Mouse (Mus musculus) splenic B cell, adult 2 months (primary cell): ENCODE measurements around the gene Fam186b.

Experiments used
- DNase-seq: peaks from one replicate; pipeline ENCODE4 v3.0.0-alpha.2; 2011; ENCODE audit warnings: low read depth, low spot score
- H3K27me3 ChIP-seq: 2 replicates; pipeline ENCODE4 v1.6.1; 2012; ENCODE audit warnings: mild to moderate bottlenecking, low read length, moderate library complexity, mixed read lengths; ENCODE audit not compliant: control insufficient read depth, poor library complexity, insufficient read depth, severe bottlenecking
- H3K36me3 ChIP-seq: 2 replicates; pipeline ENCODE4 v1.6.1; 2012; ENCODE audit warnings: mild to moderate bottlenecking, low read length, moderate library complexity, mixed read lengths; ENCODE audit not compliant: control insufficient read depth, poor library complexity, insufficient read depth, severe bottlenecking

Gene Fam186b

DNA sequence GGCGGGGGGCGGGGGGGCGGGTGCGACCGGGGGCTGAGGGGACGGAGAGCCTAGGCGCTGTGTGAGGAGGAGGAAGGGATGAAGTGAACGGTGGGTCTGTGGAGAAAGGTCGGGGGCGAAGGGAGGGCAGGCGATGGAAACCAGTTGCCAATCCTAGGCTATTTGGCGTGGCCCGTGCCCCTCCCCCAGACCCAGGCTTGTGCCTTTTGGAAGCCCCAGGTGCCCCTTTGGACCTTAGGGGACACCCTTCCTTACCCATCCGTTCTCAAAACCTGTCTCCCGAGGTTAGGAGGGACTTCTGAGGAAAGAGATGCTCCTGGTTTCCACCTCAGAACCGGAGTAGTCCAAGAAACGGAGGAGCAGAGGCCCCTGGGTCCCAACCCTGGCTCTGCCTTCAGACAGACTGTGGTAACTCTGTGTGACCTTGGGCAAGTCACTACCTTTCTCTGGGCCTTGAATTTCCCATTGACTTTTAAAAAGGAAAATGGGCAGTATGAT, at the start of gene Fam186b:
Fam186b (minus strand) TSS at position 405 of the 498 bp plus-strand sequence.
- Histone ChIP-seq H3K36me3 (no peaks in the 10 kb centered on the region), H3K27me3 (no peaks in the 10 kb centered on the region)
- peak; percentile 36 for DNase-seq

DNA sequence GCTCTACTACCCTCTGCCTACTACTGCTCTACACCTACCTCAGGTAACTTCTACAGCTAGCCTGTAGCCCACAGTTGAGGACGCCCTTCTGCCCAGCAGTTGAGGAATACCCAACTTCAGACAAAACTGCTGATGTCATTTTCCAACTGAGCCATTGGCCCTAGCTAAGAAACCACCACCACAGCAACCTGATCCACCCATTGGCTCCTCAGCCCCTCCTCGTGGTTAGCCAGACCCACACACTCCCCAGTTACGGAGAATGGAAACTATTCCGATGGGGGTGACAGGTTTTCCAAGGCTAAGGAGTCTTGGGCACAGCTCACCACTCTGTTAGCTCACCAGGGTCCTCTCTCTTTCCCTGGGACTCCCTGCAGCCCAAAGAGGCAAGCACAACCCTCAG, 49.3 kb upstream of the Fam186b start:
- DNase-seq: no peak
- Histone ChIP-seq H3K27me3 (no peaks in the 10 kb centered on the region), H3K36me3 (no peaks in the 10 kb centered on the region)

DNA sequence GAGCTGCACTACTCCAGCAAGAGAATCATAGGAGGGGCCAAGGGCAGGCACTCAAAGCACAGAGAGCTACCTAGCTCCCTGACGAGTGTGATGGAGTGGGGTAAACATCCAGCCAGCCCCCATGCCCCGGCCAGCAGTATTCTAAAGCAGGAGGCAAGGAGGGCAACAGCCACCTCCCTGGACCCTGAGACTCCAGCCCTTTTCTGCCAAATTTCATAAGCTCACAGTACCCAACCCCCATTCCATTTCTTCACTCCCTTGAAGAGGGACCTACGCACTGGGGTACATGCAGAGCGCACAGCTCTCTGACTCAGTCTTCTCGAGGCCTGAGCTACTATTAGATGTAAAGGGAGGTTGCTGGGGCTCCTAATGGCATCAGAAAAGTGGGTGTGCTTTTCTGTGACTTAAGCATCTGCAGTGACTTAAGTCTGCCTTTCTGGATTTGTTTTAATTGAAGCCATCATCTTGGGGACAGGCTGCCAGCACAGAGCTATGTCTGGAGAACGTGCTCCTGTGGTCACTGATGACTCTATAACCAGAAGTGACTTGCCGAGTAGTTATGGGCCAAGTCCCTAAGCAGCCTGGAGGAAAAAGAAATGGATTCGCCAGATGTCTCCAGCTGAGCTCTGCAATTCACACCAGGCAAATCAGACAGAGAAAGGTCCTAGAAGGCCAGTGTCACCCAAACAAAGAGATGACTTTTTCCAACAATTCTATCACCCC, 48.6 kb upstream of the Fam186b start:
- Histone ChIP-seq H3K36me3 (no peaks in the 10 kb centered on the region), H3K27me3 (no peaks in the 10 kb centered on the region)
- DNase-seq: no peak

DNA sequence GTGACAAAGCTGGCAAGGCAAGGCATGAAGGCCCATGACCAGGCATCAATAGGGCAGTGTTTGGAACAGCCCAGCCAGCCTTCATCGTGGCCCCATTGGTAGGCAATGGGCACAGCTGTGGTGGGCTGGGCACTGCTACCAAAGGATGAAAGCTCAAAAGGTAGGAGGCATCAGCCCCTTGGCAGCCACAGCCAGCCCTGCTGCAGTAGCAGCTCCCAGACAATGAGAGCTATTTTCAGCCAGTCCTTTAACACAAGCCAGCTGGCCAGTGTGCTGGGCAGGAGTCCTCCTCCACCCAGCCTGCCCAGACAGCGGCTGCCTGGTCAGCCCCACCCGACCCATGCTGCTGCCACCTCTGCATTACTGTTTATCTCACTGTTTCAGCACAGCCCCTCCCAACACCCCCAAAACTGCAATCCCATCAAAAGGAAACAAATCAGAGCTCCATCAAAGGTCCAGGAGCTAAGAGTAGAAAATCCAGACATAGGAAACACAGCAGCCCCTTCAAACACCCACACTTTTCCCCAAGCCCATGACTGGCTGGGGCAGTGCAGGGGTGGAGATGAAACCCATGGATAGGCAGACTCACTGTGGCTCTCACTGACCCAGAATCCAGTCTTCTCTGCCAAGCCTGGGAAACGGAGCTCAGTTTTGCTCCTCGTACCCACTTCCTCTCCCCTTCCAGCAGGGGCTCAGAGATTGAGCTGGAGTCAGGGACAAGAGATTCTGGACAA, 47.9 kb upstream of the Fam186b start:
- DNase-seq: no peak
- H3K27me3 ChIP-seq: no peaks in the 10 kb centered on the region
- no peaks in the 10 kb centered on the region for H3K36me3 ChIP-seq

DNA sequence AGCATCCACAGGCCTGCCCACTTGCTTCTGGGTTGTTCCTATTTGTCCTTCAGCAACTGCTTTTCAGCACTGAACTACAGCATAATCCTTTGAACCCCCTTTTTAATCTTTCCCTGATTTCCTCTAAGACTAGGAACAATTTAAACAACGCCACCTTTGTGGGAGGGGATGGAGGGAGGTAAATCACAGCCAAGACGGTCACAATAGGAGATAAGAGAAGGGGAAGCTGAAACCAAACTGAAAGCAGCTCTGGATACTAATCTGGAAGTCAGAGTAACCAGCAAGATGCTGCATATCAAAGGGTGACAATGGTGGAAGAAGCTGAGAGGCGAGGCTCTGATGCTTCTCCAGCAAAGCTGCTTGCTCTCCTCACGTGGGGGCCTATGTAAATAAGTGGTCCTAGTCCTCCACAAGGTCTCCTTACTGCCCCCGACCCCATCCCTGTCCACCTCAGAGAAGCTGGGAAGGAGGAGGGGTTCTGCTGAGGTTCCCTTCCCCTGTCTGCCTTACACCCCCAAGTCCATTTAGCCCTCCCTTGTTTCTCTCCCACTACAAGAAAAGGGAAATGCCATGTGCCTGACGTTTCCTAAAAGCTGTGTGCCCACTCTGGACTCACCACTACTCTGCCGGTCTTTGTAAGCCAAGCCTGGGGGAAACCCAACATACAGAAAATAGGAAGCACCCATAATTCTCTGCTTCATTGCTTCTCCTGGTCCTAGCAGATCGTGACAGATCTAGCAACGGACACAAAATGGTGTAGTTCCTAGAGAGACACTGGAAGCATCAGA, 46.7 kb upstream of the Fam186b start:
- DNase-seq: peak; percentile 30

DNA sequence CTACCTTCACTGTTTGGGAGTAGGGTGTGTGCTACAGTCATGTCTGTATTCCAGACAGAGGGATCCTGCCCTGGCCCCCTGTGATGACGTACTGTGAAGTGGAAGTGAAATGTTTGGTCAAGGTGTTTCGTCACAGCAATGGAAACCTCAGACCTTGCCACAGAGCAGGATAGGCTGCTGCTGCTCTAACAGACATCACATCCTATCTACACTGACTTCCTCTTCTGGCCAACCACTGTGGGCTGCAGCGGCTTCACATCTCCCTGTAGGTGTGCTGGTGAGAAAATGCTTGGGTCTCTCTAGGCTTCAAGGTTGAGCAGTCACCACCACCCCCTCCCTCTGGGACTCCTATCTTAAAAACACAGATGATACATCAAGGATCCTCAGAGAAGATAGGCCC, 45.4 kb upstream of the Fam186b start:
- Histone ChIP-seq H3K27me3 (no peaks in the 10 kb centered on the region), H3K36me3 (no peaks in the 10 kb centered on the region)
- peak; percentile 87 for DNase-seq

More for the DNA sequence above, 46.7 kb upstream of the Fam186b start:
- H3K36me3 ChIP-seq: no peaks in the 10 kb centered on the region
- H3K27me3 ChIP-seq: no peaks in the 10 kb centered on the region

DNA sequence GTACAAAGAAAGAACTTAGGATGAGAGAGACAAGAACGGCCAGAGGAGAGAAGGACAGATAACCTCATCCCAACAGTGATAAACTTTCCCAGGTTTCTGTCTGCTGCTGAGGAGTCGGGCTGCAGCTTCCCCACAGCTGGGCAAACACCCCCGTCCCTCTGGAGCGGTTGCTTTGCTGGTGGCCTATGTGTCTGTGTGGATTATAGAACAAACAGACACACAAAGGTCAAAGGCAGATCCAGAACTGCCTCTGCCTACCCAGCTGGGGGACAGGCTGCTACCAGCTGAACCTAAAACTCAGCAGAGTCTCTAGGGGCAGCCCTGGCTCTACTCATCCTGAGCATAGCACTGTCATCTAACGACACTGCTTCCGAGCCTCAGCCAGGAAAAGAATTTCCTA, 44.0 kb upstream of the Fam186b start:
- DNase-seq: no peak
- H3K36me3 ChIP-seq: no peaks in the 10 kb centered on the region
- H3K27me3 ChIP-seq: no peaks in the 10 kb centered on the region

DNA sequence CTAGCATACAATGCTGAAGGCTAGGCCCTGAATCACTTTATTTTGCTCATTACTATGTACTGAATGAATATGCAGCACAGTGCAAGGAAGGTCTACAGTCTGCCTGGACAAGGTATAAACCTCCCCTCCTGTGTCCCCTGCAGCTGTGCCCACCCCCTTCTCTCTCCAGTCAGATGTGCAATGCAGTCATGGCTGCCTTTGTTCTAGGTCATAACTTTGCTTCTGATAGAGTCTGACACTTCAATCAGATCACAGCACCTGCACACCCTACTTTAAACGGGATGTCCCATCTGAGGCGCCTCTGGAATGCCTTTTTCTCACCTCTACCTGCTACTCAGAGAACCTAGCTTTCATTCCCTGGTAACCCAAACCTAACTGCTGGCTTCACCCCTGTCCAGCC, 43.2 kb upstream of the Fam186b start:
- no peaks in the 10 kb centered on the region for H3K27me3 ChIP-seq
- DNase-seq: no peak
- no peaks in the 10 kb centered on the region; the same call in 1 of the 2 replicates for H3K36me3 ChIP-seq

DNA sequence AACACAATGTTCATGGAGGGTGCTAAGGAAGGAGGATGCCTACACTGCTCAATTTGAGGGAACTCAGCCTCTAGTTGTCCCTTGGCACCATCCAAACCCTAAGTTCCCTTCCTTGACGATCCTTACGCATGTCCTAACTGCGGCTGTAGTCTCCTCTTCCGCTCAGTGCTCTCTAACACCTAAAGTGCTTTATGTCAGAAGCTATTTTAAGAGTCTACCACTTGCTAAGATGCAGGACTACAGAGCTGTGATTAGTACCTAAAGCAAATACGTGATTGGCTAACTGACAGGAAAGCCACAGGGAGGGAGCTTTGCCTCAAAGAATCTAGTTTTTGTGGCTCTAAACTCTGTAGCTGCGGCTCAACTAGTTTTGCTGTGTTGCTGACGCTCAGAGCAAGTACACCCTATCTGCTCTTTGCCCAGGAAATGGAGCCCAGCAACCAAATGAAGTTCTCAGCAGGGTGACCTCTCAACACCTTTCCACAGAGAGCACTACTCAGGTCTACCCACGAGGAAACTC, 40.2 kb upstream of the Fam186b start:
- H3K36me3 ChIP-seq: no peaks in the 10 kb centered on the region; the same call in 1 of the 2 replicates
- no peak for DNase-seq
- no peaks in the 10 kb centered on the region for H3K27me3 ChIP-seq

DNA sequence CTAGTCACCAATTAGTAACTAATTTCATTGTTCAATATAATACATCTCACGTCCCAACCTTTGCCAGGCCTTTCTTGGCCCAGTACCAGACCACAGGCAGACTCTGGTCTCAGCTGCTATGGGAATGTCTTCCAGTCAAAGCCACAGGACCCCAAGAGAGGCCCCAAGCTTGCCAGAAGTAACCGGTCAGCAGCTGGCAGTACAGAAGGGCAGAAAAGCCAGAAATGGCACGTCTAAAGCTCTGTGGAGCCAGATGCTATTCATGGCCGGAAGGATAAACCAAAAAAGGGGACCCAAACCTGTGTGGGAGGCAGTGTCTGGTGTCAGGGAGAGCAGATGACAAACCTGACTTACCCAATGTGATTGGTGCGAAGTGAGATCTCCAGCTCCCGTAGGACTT, 38.8 kb upstream of the Fam186b start:
- no peaks in the 10 kb centered on the region; the same call in 1 of the 2 replicates for H3K36me3 ChIP-seq
- no peaks in the 10 kb centered on the region for H3K27me3 ChIP-seq
- DNase-seq: no peak

DNA sequence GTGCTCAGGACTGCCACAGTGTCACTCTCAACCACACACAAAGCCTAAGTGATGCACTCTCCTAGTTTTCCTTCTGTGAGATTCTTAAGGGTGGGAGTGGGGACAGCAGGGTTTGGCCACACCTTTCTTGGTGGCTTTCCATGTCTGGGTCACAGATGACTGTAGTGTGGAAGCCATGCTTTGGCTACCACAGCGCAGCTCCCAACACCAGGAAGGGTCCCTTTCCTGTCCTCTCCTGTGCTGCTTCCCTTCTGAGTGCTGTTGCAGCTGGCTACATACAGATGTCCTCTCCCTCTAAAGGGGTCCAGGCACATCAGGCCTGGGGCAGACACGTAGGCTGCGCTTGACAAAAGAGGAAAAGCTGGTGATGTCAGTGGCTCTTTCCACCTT, 38.0 kb upstream of the Fam186b start:
- Histone ChIP-seq H3K36me3 (no peaks in the 10 kb centered on the region; the same call in 1 of the 2 replicates), H3K27me3 (no peaks in the 10 kb centered on the region)
- no peak for DNase-seq

DNA sequence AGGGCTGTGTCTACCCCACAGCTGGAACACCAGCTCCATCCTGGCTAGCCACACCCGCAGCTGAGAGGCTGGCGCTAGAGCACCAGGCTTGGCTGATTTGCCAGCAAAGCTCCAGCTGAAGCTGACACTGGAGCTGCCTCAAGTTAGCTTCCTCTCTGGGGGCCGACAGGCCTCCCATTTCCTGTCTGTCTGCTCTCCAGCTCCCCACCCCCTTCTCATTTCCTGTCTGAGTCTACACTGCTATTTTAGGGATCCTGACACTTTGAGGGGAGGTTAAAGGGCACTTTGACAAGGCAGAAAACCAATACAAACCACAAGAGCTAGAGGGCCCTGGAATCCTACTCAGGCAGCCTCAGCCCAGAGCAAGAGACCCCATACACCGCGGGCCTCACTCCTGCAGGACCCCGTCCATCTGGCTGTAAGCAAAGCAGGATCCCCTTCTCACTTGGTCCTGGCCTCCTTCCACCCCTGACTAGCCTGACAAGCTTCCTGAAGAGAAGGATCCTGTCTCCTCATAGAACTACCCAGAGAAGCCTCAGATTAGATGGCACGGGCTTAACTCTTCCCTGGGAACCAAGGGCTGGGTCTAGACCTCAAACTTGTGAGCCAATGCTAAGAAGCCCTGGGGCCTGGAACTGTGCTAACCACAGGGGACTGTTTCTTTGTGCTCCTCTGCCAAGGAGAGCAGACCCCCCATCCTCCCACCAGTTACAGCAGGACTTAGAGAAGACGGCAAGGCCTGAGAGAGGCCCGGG, 37.4 kb upstream of the Fam186b start:
- Histone ChIP-seq H3K36me3 (no peaks in the 10 kb centered on the region; the same call in 1 of the 2 replicates), H3K27me3 (no peaks in the 10 kb centered on the region)
- DNase-seq: peak; percentile 72

DNA sequence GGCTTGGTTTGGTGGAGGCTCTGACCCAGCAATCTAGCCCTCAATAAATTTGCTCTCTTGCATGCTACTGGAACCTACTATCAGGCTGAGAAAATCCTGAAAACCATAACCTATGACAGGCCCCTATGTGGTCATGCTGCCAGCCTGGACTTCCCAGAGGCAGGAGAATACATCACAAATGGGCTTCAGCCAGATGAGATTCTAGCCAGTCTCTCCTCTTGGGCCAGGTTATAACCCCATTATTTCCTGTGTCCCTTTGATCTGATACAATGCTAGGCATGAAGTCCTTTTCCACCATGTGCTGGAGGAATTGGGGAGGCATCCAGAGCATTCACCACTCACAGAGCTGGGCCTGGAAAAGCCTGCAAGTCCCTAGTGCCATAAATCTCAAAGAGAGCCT, 36.4 kb upstream of the Fam186b start:
- no peak for DNase-seq
- Histone ChIP-seq H3K36me3 (peaks cover 2% of the 10 kb centered on the region; the same call in 1 of the 2 replicates), H3K27me3 (no peaks in the 10 kb centered on the region)

DNA sequence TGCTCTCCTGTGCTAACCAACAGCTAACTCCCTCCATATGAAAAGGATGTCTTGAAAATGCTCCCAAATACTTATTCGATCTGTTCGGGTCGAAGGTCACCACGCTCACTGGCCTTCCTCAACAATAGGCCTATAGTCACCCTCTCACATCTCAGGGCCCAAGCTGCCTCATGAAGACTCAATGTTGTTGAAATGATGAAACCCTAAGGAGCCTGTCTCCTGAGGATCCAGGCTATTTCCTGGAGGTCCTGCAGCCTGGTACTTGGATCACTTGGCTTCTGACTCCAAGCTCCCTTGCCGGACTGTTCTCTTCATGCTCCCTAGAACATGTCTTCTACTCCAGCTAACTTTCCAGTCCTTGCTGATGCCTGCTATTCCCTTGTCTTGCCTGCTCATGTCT, 35.7 kb upstream of the Fam186b start:
- H3K36me3 ChIP-seq: peaks cover 2% of the 10 kb centered on the region; the same call in 1 of the 2 replicates
- no peak for DNase-seq

More for the DNA sequence above, 35.7 kb upstream of the Fam186b start:
- H3K27me3 ChIP-seq: no peaks in the 10 kb centered on the region
